Mouse (Mus musculus): ENCODE measurements at regions not wholly inside any gene's neighbourhood (a gene's known extent, or its start where the extent isn't known, plus 50 kb on each side); places are given as distances from the start of the nearest gene placed in this dataset.

DNA sequence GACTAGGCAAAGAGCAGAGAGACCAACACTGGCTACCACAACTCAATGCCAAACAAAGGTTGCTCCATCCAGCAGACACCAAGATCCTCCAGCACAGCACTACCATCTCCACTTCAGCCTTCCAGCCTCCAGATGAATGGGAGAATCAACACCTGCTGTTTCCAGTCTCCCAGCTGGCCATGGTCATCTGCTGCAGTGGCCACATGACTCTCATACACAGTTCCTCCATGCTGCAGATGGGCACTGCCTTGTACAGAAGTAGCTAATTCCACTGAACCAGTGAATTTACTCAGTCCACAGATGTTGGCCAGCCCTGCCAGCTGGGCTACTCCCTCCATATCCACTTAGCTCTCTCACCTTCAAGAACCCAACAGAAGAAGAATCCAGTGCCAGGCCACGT is 63.0 kb upstream of the Vstm5 start:
- DNase-seq, result no peak

- no peak for DNase-seq
Observed at GRCm38 (mm10) chr9:15175412-15175811, 63.4 kb upstream of the Vstm5 start.

DNA sequence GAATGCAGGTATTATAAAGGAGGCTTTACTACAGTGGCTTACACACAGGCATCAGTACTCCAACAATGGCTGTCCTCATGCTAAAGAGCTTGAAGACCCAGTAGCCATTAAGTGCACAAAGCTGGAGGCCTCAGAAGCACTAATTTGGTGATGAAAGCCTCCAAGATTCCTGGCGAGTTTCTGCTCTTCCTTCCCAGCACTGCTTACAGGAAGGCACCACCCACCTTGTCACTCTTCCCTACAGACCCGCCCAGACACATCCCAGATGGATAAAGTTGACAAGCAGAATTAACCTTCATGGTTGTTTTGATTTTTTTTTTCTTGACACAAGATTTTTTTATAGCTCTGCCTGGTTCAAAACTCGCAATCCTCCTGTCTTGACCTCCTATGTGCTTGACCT is 59.0 kb upstream of the Hephl1 start:
- DNase-seq, result no peak

DNA sequence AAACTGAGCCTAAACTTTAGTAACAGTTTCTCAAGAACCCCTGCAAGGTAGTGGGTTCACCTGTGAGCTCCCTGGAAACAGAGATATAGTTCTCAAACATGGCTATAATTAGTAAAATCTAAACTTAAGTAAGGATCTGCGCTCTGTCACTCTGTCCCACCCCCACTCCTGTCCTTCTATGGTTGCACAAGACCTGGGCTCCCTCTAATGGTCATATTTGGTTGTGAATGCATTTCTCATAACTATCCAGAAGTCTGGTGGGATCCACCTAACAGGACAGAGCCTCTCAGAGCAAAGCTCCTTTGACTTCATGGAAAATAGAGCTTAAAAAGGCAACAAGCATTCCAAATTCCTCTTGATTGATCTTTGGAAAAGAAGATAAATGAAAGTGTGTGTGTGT is 57.8 kb upstream of the Hephl1 start:
- DNase-seq, result peak; percentile 23 to 40

DNA sequence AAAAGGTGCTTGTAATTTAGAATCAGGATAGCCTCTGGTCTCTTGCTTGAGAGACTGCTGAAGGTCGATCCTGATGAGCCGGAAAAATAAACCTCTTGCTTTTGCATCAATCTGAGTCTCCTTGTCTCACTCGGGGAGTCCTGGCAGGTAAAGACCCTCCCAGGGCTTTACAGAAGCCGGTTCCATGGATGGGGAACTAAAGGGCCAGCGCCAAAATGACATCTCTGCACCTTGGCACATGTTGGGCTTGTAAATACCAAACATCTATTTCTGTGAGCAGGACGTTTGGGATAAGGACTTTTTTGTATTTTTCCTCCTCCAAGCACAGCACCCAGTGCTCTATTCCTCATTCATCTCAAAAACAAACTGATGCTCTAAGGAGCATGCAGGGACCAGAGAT is 57.1 kb upstream of the Hephl1 start:
- no peak for DNase-seq

DNA sequence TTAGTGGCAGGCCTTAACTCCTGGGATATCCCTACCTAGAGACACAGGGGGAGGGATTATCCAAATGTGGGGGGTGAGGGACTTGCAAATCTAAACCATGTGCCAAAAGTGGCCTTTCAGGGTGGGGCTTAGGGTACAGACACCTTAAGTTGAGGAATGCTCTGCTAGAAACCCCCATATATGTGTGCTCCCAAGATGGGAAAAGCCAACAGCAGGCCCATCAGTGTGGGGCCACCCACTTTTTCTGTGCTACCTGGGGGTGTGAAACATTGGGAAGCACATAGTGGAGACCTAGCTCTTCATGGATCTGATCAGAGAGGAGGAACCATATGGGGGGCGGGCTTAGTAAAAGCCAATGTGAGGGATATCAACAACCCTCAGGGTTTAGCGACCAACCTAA is 55.0 kb upstream of the Hephl1 start:
- DNase-seq, result no peak

GRCm38 (mm10) chr9:15166476-15166875 is 54.6 kb upstream of the Hephl1 start:
- no peak for DNase-seq
